Mouse (Mus musculus) CH12.LX (cell line): Measurements from ENCODE around the gene Zc3h10. TPM values are rescaled to one million over a fixed set of nuclear protein-coding genes. Genes with fewer than 3 reads are reported as not detected.

Experiments
- DNase-seq: peaks from one replicate; pipeline ENCODE4 v3.0.0-alpha.2; 2013; ENCODE audit errors: extremely low read depth
- H3K27ac ChIP-seq: 2 replicates; pipeline ENCODE4 v1.5.1; 2012; ENCODE audit warnings: low read depth, mild to moderate bottlenecking, control low read depth, moderate library complexity; ENCODE audit not compliant: insufficient read depth
- H3K27me3 ChIP-seq: replicated peaks from 2 replicates; pipeline ENCODE3; 2012; ENCODE audit warnings: inconsistent platforms
- H3K36me3 ChIP-seq, 2 experiments: replicated peaks in 1 of 2; 2 replicates each; pipeline versions ENCODE3 to v1.6.1; 2012; ENCODE audit warnings: inconsistent platforms in 1 of 2, low read length in 1 of 2, mild to moderate bottlenecking in 1 of 2, mixed read lengths in 1 of 2, moderate library complexity in 1 of 2; ENCODE audit not compliant: control insufficient read depth in 1 of 2, insufficient read depth in 1 of 2
- H3K4me1 ChIP-seq, 2 experiments: 2 replicates each; pipeline ENCODE4 v1.6.1; 2012; ENCODE audit warnings: inconsistent platforms in 1 of 2, moderate library complexity in 1 of 2; ENCODE audit not compliant: insufficient read depth in 2 of 2, control insufficient read depth in 1 of 2
- H3K4me2 ChIP-seq: 2 replicates; pipeline ENCODE4 v1.6.1; 2012; ENCODE audit warnings: low read depth, mild to moderate bottlenecking, control low read depth; ENCODE audit not compliant: poor library complexity, insufficient read depth, severe bottlenecking
- H3K4me3 ChIP-seq, 3 experiments: fragments of 150-350 bp in 1 of 3; sonication (generic) in 1 of 3; replicated peaks in 1 of 3; 2 replicates each; pipeline versions ENCODE3 to v1.5.1; 2011 to 2012; ENCODE audit warnings: low read depth in 2 of 3, low read length in 2 of 3, mild to moderate bottlenecking in 2 of 3, moderate library complexity in 2 of 3, control low read depth in 1 of 3, improper control_type of control experiment in 1 of 3, inconsistent platforms in 1 of 3, mixed read lengths in 1 of 3; ENCODE audit not compliant: poor library complexity in 1 of 3
- H3K79me2 ChIP-seq: replicated peaks from 2 replicates; pipeline ENCODE4 v1.6.1; 2012; ENCODE audit warnings: mild to moderate bottlenecking, moderate library complexity; ENCODE audit not compliant: control insufficient read depth, poor library complexity, insufficient read depth, severe bottlenecking; ENCODE audit errors: extremely low read depth
- H3K9ac ChIP-seq: 2 replicates; pipeline ENCODE4 v1.6.1; 2012; ENCODE audit warnings: low read depth, mild to moderate bottlenecking, control low read depth, moderate library complexity; ENCODE audit not compliant: insufficient read depth
- H3K9me3 ChIP-seq: replicated peaks from 2 replicates; pipeline ENCODE3; 2012; ENCODE audit warnings: low read length, inconsistent platforms, mixed read lengths
- BHLHE40 ChIP-seq: IDR thresholded peaks from 2 replicates; pipeline ENCODE4 v1.6.1; 2011; ENCODE audit warnings: mild to moderate bottlenecking, low read depth, low read length, improper control_type of control experiment
- CHD1 ChIP-seq: IDR thresholded peaks from 2 replicates; pipeline ENCODE4 v1.6.1; 2012; ENCODE audit warnings: low read depth, low read length, improper control_type of control experiment, inconsistent platforms
- E2F4 ChIP-seq: IDR thresholded peaks from 2 replicates; pipeline ENCODE4 v1.6.1; 2011; ENCODE audit warnings: low read depth, low read length, improper control_type of control experiment; ENCODE audit not compliant: insufficient replicate concordance
- ELF1 ChIP-seq: IDR thresholded peaks from 2 replicates; pipeline ENCODE4 v1.6.1; 2014; ENCODE audit warnings: low read depth, mild to moderate bottlenecking, inconsistent platforms, low read length, improper control_type of control experiment
- ETS1 ChIP-seq: conservative IDR thresholded peaks from 2 replicates; pipeline ENCODE4 v1.6.1; 2012; ENCODE audit warnings: low read depth, mild to moderate bottlenecking, inconsistent platforms, low read length, improper control_type of control experiment, moderate library complexity
- JUND ChIP-seq: conservative IDR thresholded peaks from 2 replicates; pipeline ENCODE4 v1.6.1; 2011; ENCODE audit warnings: low read depth, low read length, improper control_type of control experiment
- KAT2A ChIP-seq: IDR thresholded peaks from 2 replicates; pipeline ENCODE4 v1.6.1; 2012; ENCODE audit warnings: low read length, improper control_type of control experiment, inconsistent platforms; ENCODE audit not compliant: insufficient replicate concordance
- MAX ChIP-seq: IDR thresholded peaks from 2 replicates; pipeline ENCODE4 v1.6.1; 2011; ENCODE audit warnings: low read length, improper control_type of control experiment
- MAZ ChIP-seq: IDR thresholded peaks from 2 replicates; pipeline ENCODE4 v1.6.1; 2012; ENCODE audit warnings: low read depth, mild to moderate bottlenecking, inconsistent platforms, low read length, improper control_type of control experiment, moderate library complexity
- MEF2A ChIP-seq: IDR thresholded peaks from 2 replicates; pipeline ENCODE4 v1.6.1; 2014; ENCODE audit warnings: low read depth, mild to moderate bottlenecking, inconsistent platforms, low read length, improper control_type of control experiment, borderline replicate concordance
- MXI1 ChIP-seq: IDR thresholded peaks from 2 replicates; pipeline ENCODE4 v1.6.1; 2011; ENCODE audit warnings: mild to moderate bottlenecking, low read depth, low read length, improper control_type of control experiment
- MYC ChIP-seq: IDR thresholded peaks from 2 replicates; pipeline ENCODE4 v1.6.1; 2011; ENCODE audit warnings: low read depth, mild to moderate bottlenecking, improper control_type of control experiment, low read length
- NELFE ChIP-seq: IDR thresholded peaks from 2 replicates; pipeline ENCODE4 v1.6.1; 2011; ENCODE audit warnings: low read depth, low read length, improper control_type of control experiment
- NRF1 ChIP-seq: IDR thresholded peaks from 2 replicates; pipeline ENCODE4 v1.6.1; 2014; ENCODE audit warnings: low read depth, mild to moderate bottlenecking, inconsistent platforms, low read length, improper control_type of control experiment, moderate library complexity
- PAX5 ChIP-seq: IDR thresholded peaks from 2 replicates; pipeline ENCODE4 v1.6.1; 2012; ENCODE audit warnings: low read length, inconsistent platforms, mixed read lengths
- POLR2A ChIP-seq: IDR thresholded peaks from 2 replicates; pipeline ENCODE4 v1.6.1; 2011; ENCODE audit warnings: low read depth, mild to moderate bottlenecking, improper control_type of control experiment, low read length
- POLR2AphosphoS2 ChIP-seq: IDR thresholded peaks from 2 replicates; pipeline ENCODE4 v1.6.1; 2011; ENCODE audit warnings: low read depth, low read length, improper control_type of control experiment
- SIN3A ChIP-seq: IDR thresholded peaks from 2 replicates; pipeline ENCODE4 v1.6.1; 2012; ENCODE audit warnings: low read length, improper control_type of control experiment, inconsistent platforms
- SMC3 ChIP-seq: IDR thresholded peaks from 2 replicates; pipeline ENCODE4 v1.6.1; 2011; ENCODE audit warnings: low read depth, low read length, improper control_type of control experiment
- TBP ChIP-seq: conservative IDR thresholded peaks from 2 replicates; pipeline ENCODE4 v1.6.1; 2011; ENCODE audit warnings: low read depth, low read length, improper control_type of control experiment
- TCF12 ChIP-seq: IDR thresholded peaks from 2 replicates; pipeline ENCODE4 v1.6.1; 2014; ENCODE audit warnings: low read depth, mild to moderate bottlenecking, inconsistent platforms, low read length, improper control_type of control experiment
- UBTF ChIP-seq: IDR thresholded peaks from 2 replicates; pipeline ENCODE4 v1.6.1; 2012; ENCODE audit warnings: low read depth, mild to moderate bottlenecking, inconsistent platforms, low read length, improper control_type of control experiment, moderate library complexity
- USF1 ChIP-seq: IDR thresholded peaks from 2 replicates; pipeline ENCODE4 v1.6.1; 2014; ENCODE audit warnings: low read depth, mild to moderate bottlenecking, inconsistent platforms, low read length, improper control_type of control experiment
- ZC3H11A ChIP-seq: IDR thresholded peaks from 2 replicates; pipeline ENCODE4 v1.6.1; 2012; ENCODE audit warnings: low read depth, mild to moderate bottlenecking, inconsistent platforms, low read length, improper control_type of control experiment
- ZNF384 ChIP-seq: IDR thresholded peaks from 2 replicates; pipeline ENCODE4 v1.6.1; 2012; ENCODE audit warnings: low read depth, low read length, improper control_type of control experiment, inconsistent platforms
- dilution Hi-C: fragments of 300-500 bp; cut with MboI; formaldehyde crosslinking; loops from 2 replicates; pipeline ENCODE4 v1.14.3; 2020; ENCODE audit warnings: low sequenced_read_pairs; ENCODE audit not compliant: extremely low pct_unique_long_range_greater_than_20kb, extremely low pct_ligation_motif_present
- in situ Hi-C: fragments of 300-500 bp; cut with MboI; formaldehyde crosslinking; loops from 3 replicates; pipeline ENCODE4 v1.14.3; 2019; ENCODE audit warnings: low sequenced_read_pairs, low pct_ligation_motif_present, low pct_unique_long_range_greater_than_20kb, mixed read lengths
- polyA plus RNA-seq: library from polyadenylated mRNA; unstranded; fragments of >175 nt; gene quantifications from 2 replicates; pipeline ENCODE4 v1.2.1, GENCODE M21; 2012; ENCODE audit warnings: low read depth; ENCODE audit not compliant: insufficient read length
- total RNA-seq, 2 experiments: library from RNA; depleted of rRNA; stranded (reverse); fragments of 300-350 nt in 1 of 2; fragments of >200 nt in 1 of 2; gene quantifications; 2 replicates each; pipeline ENCODE4 v1.2.3; 2012 to 2014

The Zc3h10 gene
- total and polyA plus RNA-seq, 3 experiments, result 14.4 to 19.9 (median 16.2) TPM

DNA sequence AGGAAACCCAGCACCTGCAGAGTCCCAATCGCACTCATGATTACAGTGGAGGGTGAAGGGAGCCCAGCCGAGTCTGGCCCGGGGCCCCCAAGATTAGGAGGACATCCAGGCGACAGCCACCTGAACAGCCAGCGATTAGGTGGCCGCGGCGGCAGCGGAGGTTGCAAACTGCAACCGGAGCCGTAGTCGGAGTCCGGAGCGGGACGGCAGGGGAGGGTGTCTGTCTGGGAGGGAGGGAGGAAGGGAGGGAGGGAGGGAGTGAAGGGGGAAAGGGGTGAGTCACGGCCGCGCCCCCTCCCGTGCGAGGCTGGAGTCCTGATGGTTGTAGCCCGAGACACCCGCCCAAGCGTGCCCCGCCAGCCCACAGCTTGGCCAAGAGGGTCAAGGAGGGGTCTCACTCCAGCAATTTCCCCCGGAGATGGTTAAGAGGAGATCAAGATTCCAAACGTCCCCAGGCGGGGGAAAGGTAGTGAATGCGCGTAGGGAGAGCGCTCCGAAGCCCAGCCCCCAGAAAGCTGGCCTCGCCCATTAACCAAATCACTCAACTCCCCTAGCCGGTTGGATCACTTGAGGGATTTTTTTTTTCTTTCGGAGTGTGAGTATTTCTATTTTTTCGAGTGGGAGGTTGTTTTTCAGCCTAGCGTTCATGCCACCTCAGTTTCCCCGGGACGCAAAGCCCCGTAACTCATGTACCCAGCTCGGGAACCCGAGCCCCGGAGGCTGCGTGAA lies 42.1 kb upstream of the Zc3h10 start, which contains the start of gene Erbb3:
Erbb3 (minus strand) TSS at position 189 of the 729 bp plus-strand sequence.
- dilution Hi-C loops, result no loop called here
- H3K4me1 ChIP-seq, result peaks cover 0 to 20% of the 10 kb centered on the region in 2 experiments; a peak in 2 of 4 replicates
- peaks cover 71% of the 10 kb centered on the region for H3K27me3 ChIP-seq
- TF ChIP-seq ETS1 (no peak), NELFE (no peak), POLR2A (no peak), ZC3H11A (no peak), SIN3A (no peak), MAZ (peak; percentile 60), UBTF (0 out of 2 replicates have a peak, but pooled peaks have one; percentile 20), MEF2A (no peak), CHD1 (no peak), BHLHE40 (peak; percentile 65; the same call in 1 of the 2 replicates), E2F4 (no peak), USF1 (no peak), POLR2AphosphoS2 (no peak), ELF1 (no peak), JUND (no peak), SMC3 (no peak), TBP (no peak), MXI1 (no peak), MYC (no peak), MAX (no peak), ZNF384 (peak; percentile 50; the same call in 1 of the 2 replicates), NRF1 (no peak), PAX5 (no peak), KAT2A (no peak), TCF12 (no peak)
- peak within 1 kb of the TSS; percentile 63 to 80 (median 65) for H3K4me3 ChIP-seq
- peak; percentile 42 for DNase-seq
- no peaks in the 10 kb centered on the region for H3K36me3 ChIP-seq
- no peaks in the 10 kb centered on the region for H3K79me2 ChIP-seq
- H3K27ac ChIP-seq, result no peak within 1 kb of the TSS
- H3K9ac ChIP-seq, result peak within 1 kb of the TSS; percentile 54
- H3K4me2 ChIP-seq, result peak within 1 kb of the TSS; percentile 95
- in situ Hi-C loops, result no loop called here
- no peaks in the 10 kb centered on the region for H3K9me3 ChIP-seq
